Mouse (Mus musculus): ENCODE measurements at regions not wholly inside any gene's neighbourhood (a gene's known extent, or its start where the extent isn't known, plus 50 kb on each side); places are given as distances from the start of the nearest gene placed in this dataset.

GRCm38 (mm10) chr9:61084655-61085230, 287.4 kb upstream of the Tle3 start:
- WGBS: 58% methylated on average over 13 of the region's 13 CpGs
- H3K27ac ChIP-seq (ENCODE audit: low read depth, low read length): no peak overlapping the region
- no peak for ATAC-seq

GRCm38 (mm10) chr9:61087035-61087434, 285.1 kb upstream of the Tle3 start:
- H3K4me2 ChIP-seq (ENCODE audit: low read length): no peak overlapping the region
- peaks cover 8% of the 10 kb centered on the region for H3K4me1 ChIP-seq (ENCODE audit: control insufficient read depth, insufficient read depth, low read length)
- 0 out of 2 replicates have a peak, but pooled peaks cover 3% of the 10 kb centered on the region for H3K9me3 ChIP-seq (replicated peaks; ENCODE audit: control insufficient read depth, low read length)
- H3K9ac ChIP-seq (ENCODE audit: low read length): no peak overlapping the region
- H3K27me3 ChIP-seq (replicated peaks; ENCODE audit: control insufficient read depth, insufficient read depth, low read length): no peaks in the 10 kb centered on the region
- H3K36me3 ChIP-seq (ENCODE audit: control insufficient read depth, insufficient read depth, low read length): no peaks in the 10 kb centered on the region
- no peak overlapping the region for H3K27ac ChIP-seq (ENCODE audit: low read depth, low read length)
- WGBS: 86% methylated on average over 3 of the region's 3 CpGs
- DNase-seq (ENCODE audit: low spot score) (no peak), ATAC-seq (no peak)
- H3K4me3 ChIP-seq (ENCODE audit: low read depth, low read length): no peak overlapping the region

More at GRCm38 (mm10) chr9:61084655-61085230, 287.4 kb upstream of the Tle3 start:
- Histone ChIP-seq H3K9me3 (replicated peaks; ENCODE audit: control insufficient read depth, low read length) (no peaks in the 10 kb centered on the region), H3K27me3 (replicated peaks; ENCODE audit: control insufficient read depth, insufficient read depth, low read length) (no peaks in the 10 kb centered on the region), H3K4me1 (ENCODE audit: control insufficient read depth, insufficient read depth, low read length) (peaks cover 17% of the 10 kb centered on the region), H3K4me3 (ENCODE audit: low read depth, low read length) (no peak overlapping the region), H3K36me3 (ENCODE audit: control insufficient read depth, insufficient read depth, low read length) (no peaks in the 10 kb centered on the region), H3K9ac (ENCODE audit: low read length) (no peak overlapping the region), H3K4me2 (ENCODE audit: low read length) (no peak overlapping the region)
- DNase-seq (ENCODE audit: low spot score): no peak

- Histone ChIP-seq H3K9ac (ENCODE audit: low read length) (no peak overlapping the region), H3K27me3 (replicated peaks; ENCODE audit: control insufficient read depth, insufficient read depth, low read length) (no peaks in the 10 kb centered on the region), H3K4me3 (ENCODE audit: low read depth, low read length) (no peak overlapping the region), H3K36me3 (ENCODE audit: control insufficient read depth, insufficient read depth, low read length) (no peaks in the 10 kb centered on the region), H3K27ac (ENCODE audit: low read depth, low read length) (no peak overlapping the region), H3K4me2 (ENCODE audit: low read length) (no peak overlapping the region), H3K9me3 (replicated peaks; ENCODE audit: control insufficient read depth, low read length) (0 out of 2 replicates have a peak, but pooled peaks cover 3% of the 10 kb centered on the region), H3K4me1 (ENCODE audit: control insufficient read depth, insufficient read depth, low read length) (peaks cover 15% of the 10 kb centered on the region)
- peak; percentile 27; the same call in 1 of the 2 replicates for ATAC-seq
- 61% methylated on average over 2 of the region's 2 CpGs for WGBS
- peak; percentile 46 for DNase-seq (ENCODE audit: low spot score)
These were observed 283.0 kb upstream of the Tle3 start for GRCm38 (mm10) chr9:61089066-61089686.

- H3K27ac ChIP-seq (ENCODE audit: low read depth, low read length): no peak overlapping the region
These were observed 281.1 kb upstream of the Tle3 start for GRCm38 (mm10) chr9:61091036-61091435.

GRCm38 (mm10) chr9:61092834-61093479, 279.2 kb upstream of the Tle3 start:
- DNase-seq (ENCODE audit: low spot score): peak; percentile 92
- H3K27ac ChIP-seq (ENCODE audit: low read depth, low read length): no peak overlapping the region
- H3K4me1 ChIP-seq (ENCODE audit: control insufficient read depth, insufficient read depth, low read length): peaks cover 13% of the 10 kb centered on the region
- no peak overlapping the region for H3K4me2 ChIP-seq (ENCODE audit: low read length)
- no peaks in the 10 kb centered on the region for H3K27me3 ChIP-seq (replicated peaks; ENCODE audit: control insufficient read depth, insufficient read depth, low read length)
- no peaks in the 10 kb centered on the region for H3K36me3 ChIP-seq (ENCODE audit: control insufficient read depth, insufficient read depth, low read length)
- H3K4me3 ChIP-seq (ENCODE audit: low read depth, low read length): no peak overlapping the region
- peak; percentile 75 for ATAC-seq
- no peak overlapping the region for H3K9ac ChIP-seq (ENCODE audit: low read length)
- peaks cover 3% of the 10 kb centered on the region; the same call in 1 of the 2 replicates for H3K9me3 ChIP-seq (replicated peaks; ENCODE audit: control insufficient read depth, low read length)
- 14% methylated on average over 13 of the region's 13 CpGs for WGBS

More at GRCm38 (mm10) chr9:61091036-61091435, 281.1 kb upstream of the Tle3 start:
- H3K27me3 ChIP-seq (replicated peaks; ENCODE audit: control insufficient read depth, insufficient read depth, low read length): no peaks in the 10 kb centered on the region
- H3K4me2 ChIP-seq (ENCODE audit: low read length): no peak overlapping the region
- DNase-seq (ENCODE audit: low spot score): no peak
- peaks cover 3% of the 10 kb centered on the region; the same call in 1 of the 2 replicates for H3K9me3 ChIP-seq (replicated peaks; ENCODE audit: control insufficient read depth, low read length)
- H3K36me3 ChIP-seq (ENCODE audit: control insufficient read depth, insufficient read depth, low read length): no peaks in the 10 kb centered on the region
- no peak overlapping the region for H3K4me3 ChIP-seq (ENCODE audit: low read depth, low read length)
- WGBS: 95% methylated on average over 2 of the region's 2 CpGs
- ATAC-seq: no peak
- no peak overlapping the region for H3K9ac ChIP-seq (ENCODE audit: low read length)
- peaks cover 13% of the 10 kb centered on the region for H3K4me1 ChIP-seq (ENCODE audit: control insufficient read depth, insufficient read depth, low read length)

GRCm38 (mm10) chr9:61095069-61095775, 276.9 kb upstream of the Tle3 start:
- WGBS: 72% methylated on average over 2 of the region's 2 CpGs
- H3K4me3 ChIP-seq (ENCODE audit: low read depth, low read length): no peak overlapping the region

GRCm38 (mm10) chr9:61101741-61102450, 270.3 kb upstream of the Tle3 start:
- Histone ChIP-seq H3K4me3 (ENCODE audit: low read depth, low read length) (no peak overlapping the region), H3K27me3 (replicated peaks; ENCODE audit: control insufficient read depth, insufficient read depth, low read length) (peaks cover 4% of the 10 kb centered on the region; the same call in 1 of the 2 replicates), H3K4me1 (ENCODE audit: control insufficient read depth, insufficient read depth, low read length) (peaks cover 20% of the 10 kb centered on the region), H3K9ac (ENCODE audit: low read length) (no peak overlapping the region), H3K36me3 (ENCODE audit: control insufficient read depth, insufficient read depth, low read length) (no peaks in the 10 kb centered on the region), H3K4me2 (ENCODE audit: low read length) (no peak overlapping the region), H3K27ac (ENCODE audit: low read depth, low read length) (peak overlapping the region; percentile 76), H3K9me3 (replicated peaks; ENCODE audit: control insufficient read depth, low read length) (no peaks in the 10 kb centered on the region)
- WGBS: 5% methylated on average over 7 of the region's 7 CpGs
- DNase-seq (ENCODE audit: low spot score) (peak; percentile 76), ATAC-seq (peak; percentile 83)

More at GRCm38 (mm10) chr9:61095069-61095775, 276.9 kb upstream of the Tle3 start:
- H3K27me3 ChIP-seq (replicated peaks; ENCODE audit: control insufficient read depth, insufficient read depth, low read length): no peaks in the 10 kb centered on the region
- no peak overlapping the region for H3K9ac ChIP-seq (ENCODE audit: low read length)
- no peak for ATAC-seq
- no peak overlapping the region for H3K27ac ChIP-seq (ENCODE audit: low read depth, low read length)
- DNase-seq (ENCODE audit: low spot score): peak; percentile 56
- no peaks in the 10 kb centered on the region for H3K36me3 ChIP-seq (ENCODE audit: control insufficient read depth, insufficient read depth, low read length)
- H3K4me2 ChIP-seq (ENCODE audit: low read length): no peak overlapping the region
- no peaks in the 10 kb centered on the region; the same call in 1 of the 2 replicates for H3K9me3 ChIP-seq (replicated peaks; ENCODE audit: control insufficient read depth, low read length)
- peaks cover 13% of the 10 kb centered on the region for H3K4me1 ChIP-seq (ENCODE audit: control insufficient read depth, insufficient read depth, low read length)
